Mouse (Mus musculus): ENCODE measurements at regions not wholly inside any gene's neighbourhood (a gene's known extent, or its start where the extent isn't known, plus 50 kb on each side); places are given as distances from the start of the nearest gene placed in this dataset.
A peak's percentile ranks its signal among the peaks of the same experiment; 100 is the strongest.
"Not testable (repeated sequence)": the region's sequence is repeated elsewhere in the genome, so short reads cannot be mapped to it uniquely, and the experiment has no call there.

GRCm38 (mm10) chr13:111860931-111861330, 52.1 kb upstream of the Map3k1 start:
- WGBS: 85% methylated on average over 3 of the region's 3 CpGs
- no peak for DNase-seq (ENCODE audit: low read depth, low spot score)

GRCm38 (mm10) chr13:111862316-111862715, 53.5 kb upstream of the Map3k1 start:
- 67% methylated on average over 8 of the region's 8 CpGs for WGBS
- no peak for DNase-seq (ENCODE audit: low read depth, low spot score)

DNA sequence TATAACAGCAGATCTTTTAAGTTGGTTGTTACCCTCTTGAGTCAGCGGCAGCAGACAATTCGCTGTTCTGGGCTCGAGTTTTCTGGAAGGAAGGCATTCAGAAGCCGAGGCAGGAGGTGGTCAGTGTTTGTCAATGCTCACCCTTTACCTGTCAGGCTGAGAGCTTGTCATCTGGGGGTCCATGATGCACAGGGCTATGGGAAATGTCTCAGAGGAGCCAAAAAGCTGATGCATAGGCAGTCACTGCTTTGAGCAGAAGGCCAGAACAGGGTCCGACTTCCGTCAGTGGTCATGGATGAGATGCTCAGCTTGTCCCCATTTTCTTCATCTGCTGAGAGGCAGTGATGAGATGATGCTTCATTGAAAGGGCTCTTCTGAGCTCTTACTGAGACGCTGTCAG, 57.2 kb upstream of the Map3k1 start:
- 97% methylated on average over 7 of the region's 7 CpGs for WGBS
- no peak for DNase-seq (ENCODE audit: low read depth, low spot score)

DNA sequence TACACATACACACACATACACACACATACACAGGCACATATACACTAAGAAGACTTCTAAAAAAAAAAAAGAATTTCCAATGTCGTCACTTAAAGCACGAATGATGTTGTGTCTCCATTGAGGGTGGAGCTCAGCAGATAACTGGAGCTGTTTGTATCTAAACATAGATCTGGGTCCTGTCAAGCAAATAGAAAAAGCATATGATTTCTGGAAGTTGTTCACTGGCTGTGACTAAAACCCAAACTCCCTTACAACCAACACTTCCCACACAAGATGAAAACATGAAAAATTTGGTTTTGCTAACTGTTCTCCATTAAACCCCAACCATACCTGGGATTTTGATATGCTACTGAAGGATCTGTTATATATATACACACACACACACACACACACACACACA, 58.5 kb upstream of the Map3k1 start:
- WGBS: 89% methylated on average over 2 of the region's 2 CpGs

GRCm38 (mm10) chr13:111867763-111868725, 59.3 kb upstream of the Map3k1 start:
- no peak for DNase-seq (ENCODE audit: low read depth, low spot score)
- 62% methylated on average over 31 of the region's 31 CpGs for WGBS

More for the DNA sequence above, 58.5 kb upstream of the Map3k1 start:
- no peak for DNase-seq (ENCODE audit: low read depth, low spot score)

DNA sequence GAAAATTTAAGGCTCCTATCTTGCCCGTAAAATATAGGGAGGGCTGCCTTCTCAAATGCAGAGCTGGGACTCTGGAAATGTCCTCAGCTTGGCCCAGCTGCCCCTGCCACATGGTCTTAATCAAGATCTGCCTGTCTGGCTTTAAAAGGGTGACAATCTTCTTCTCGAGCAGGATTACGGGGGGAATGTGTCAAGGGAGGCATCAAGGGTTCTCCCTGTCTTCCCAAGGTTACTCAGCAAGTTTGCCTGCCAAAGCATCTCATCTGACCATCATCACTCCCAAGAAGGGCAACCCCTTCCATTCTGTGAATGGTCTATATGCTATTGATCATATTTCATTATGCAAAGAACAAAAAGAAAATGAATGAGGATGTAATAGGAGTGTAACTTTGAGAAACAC, 60.2 kb upstream of the Map3k1 start:
- no peak for DNase-seq (ENCODE audit: low read depth, low spot score)
- 80% methylated on average over 3 of the region's 3 CpGs for WGBS

DNA sequence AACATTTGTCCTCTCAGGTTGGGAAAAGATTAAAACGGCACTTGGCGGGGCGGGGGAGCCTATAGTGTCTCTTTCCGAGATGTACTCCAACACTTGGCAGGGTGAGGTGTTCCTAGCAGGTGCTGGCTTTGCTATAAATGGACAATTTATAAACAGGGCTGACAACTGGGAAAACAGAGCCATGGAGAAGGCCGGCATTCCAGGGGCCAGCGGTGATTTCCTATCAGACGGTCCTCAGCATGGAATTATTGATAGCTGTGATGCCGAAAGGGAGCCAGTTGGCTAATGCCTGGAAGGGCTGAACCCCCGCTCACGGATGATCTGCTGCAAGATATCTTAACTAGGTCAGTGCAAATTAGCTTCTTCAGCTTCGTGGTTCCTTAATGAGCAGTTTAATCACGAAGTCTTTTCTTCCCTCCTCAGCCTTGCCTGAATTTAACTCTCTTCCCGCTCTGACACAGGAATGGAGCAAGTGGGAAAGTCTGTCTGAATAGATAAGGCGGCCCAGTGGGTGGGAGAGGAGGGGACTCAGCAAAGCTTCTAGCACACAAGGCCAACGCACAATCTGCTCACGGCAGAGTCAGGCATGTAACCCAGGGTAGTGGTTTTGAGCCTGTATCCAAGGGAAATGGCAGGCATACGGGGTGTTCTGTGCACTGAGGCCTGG, 61.1 kb upstream of the Map3k1 start:
- 59% methylated on average over 17 of the region's 17 CpGs for WGBS

DNA sequence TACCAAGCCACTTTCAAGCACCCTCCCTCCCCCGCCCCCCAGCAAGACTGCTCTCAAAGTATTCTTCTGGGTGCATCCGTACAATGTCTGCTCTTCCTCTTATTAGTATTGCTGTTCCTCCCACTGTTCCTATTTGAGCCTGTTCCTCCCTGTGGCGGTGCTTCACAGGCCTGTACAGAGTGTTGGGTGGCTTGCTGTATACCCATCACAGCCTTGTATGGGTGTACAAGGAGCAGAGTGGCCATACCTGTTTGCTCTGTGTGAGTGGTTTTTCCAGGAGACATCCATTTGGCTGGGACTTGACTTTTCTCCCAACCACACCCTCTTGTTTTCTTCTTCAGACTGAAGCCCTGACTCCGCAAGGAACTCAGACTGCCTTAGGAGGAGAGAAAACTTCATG, 61.7 kb upstream of the Map3k1 start:
- DNase-seq (ENCODE audit: low read depth, low spot score): no peak
- WGBS: 88% methylated on average over 4 of the region's 4 CpGs

More for the DNA sequence above, 61.1 kb upstream of the Map3k1 start:
- no peak for DNase-seq (ENCODE audit: low read depth, low spot score)

- 86% methylated on average over 25 of the region's 25 CpGs for WGBS
Measured at GRCm38 (mm10) chr13:111871672-111872410, 63.0 kb upstream of the Map3k1 start.

DNA sequence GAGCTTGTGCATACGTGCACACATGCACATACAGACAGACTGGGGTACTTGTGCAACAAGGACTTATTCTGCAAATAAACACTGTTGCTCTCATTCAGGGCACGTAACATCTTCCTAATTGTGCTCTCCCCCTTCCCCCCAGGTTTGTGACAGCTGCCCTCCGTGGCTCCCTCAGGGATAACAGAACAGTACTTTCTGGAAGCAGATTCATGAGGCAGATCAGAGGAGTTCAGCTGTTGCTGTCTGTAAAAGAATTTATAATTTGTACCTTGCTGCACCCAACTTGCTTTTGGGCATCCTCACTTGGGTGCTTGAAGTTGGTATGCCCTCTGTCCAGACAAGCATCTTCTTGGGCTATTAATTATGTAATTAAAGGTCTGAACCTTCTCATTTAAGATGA, 65.5 kb upstream of the Map3k1 start:
- no peak for DNase-seq (ENCODE audit: low read depth, low spot score)
- WGBS: 85% methylated on average over 3 of the region's 3 CpGs

More at GRCm38 (mm10) chr13:111871672-111872410, 63.0 kb upstream of the Map3k1 start:
- DNase-seq (ENCODE audit: low read depth, low spot score): no peak

- WGBS: 81% methylated on average over 3 of the region's 3 CpGs
- no peak for DNase-seq (ENCODE audit: low read depth, low spot score)
Measured at GRCm38 (mm10) chr13:111876404-111876803, 67.6 kb upstream of the Map3k1 start.

DNA sequence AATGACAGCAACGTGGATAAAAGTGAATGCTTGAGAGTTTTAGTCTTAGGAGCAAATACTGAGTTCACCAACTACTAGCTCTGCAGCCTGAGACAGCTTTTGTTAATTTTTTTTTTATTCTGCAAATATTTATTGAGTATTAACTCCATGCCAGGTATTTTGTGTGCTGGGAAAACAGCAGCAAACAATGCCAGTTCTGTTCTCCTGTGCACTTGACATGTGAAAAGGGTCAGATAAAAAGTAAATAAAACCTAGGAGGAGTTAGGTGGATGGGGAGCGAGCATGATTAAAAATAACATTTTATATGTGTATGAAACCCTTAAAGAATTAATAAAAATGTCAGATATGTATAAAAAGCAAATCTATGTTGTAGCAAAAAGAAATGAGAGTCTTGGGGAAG, 68.1 kb upstream of the Map3k1 start:
- 47% methylated on average over 2 of the region's 2 CpGs for WGBS
- DNase-seq (ENCODE audit: low read depth, low spot score): no peak

- 86% methylated on average over 17 of the region's 17 CpGs for WGBS
- DNase-seq (ENCODE audit: low read depth, low spot score): not testable (repeated sequence)
Measured at GRCm38 (mm10) chr13:111883768-111884566, 75.2 kb upstream of the Map3k1 start.

DNA sequence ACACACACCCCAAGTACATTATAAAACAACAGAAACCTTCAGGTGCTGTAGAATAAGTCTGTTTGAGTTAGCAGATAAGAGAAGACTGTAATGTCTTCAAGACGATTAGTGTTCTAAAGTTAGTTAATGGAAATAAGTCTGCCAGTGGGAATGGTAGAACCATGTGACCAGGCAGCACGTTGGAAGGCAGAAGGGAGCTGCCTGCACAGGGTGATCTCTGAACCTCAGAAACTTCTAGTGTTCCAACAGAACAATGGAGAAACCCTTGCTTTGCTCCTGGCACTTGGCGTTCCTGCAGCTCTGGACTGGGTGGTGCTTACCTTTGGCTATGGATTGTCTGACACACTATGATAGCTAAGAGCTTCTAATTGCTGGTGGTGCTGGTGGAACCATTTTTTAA, 82.0 kb upstream of the Map3k1 start:
- no peak for DNase-seq (ENCODE audit: low read depth, low spot score)
- WGBS: 54% methylated on average over 3 of the region's 3 CpGs

DNA sequence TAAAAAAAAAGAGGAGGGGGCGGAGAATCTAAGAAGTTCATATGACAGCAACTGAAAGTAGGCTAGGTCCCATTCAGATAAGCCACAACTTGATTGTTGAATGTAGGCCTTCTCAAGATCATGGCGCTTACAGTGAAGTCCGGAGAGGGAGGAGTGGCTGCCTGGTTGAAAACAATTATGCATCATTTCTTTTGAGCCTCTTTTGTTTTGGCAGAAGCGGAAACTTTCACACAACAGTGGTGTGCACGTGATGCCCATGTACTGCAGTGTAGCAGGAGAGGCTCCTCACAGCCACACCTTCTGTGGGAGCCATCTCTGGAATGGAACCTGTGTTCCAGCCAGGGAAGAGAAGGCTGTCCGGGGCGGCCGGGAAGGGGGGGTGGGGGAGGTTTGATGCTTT, 83.3 kb upstream of the Map3k1 start:
- WGBS: 94% methylated on average over 8 of the region's 8 CpGs
- DNase-seq (ENCODE audit: low read depth, low spot score): no peak

DNA sequence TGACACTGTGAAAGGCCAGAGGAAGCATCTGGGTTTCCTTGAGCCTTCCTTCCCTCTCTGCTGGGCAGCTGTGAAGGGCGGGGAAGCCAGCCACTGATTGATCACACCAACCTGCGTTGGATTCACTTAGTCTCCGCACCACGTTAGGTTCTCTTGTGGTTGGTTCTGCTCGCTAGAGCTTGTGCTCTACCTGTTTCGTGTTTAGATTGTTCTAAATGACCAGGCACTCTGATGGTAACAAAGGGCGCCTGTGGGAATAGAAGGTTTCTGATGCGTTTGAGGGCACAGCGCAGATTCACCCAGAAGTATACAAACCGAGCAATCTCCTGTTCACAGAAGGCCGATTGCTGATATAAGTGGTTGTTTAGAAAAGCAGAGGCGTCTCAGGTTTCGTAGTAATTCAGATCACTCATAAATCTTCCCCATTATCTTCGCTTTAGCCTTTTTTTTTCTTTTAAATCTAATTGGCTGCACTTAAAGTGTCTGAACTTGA, 84.5 kb upstream of the Map3k1 start:
- WGBS: 57% methylated on average over 14 of the region's 14 CpGs
- DNase-seq (ENCODE audit: low read depth, low spot score): no peak

GRCm38 (mm10) chr13:111894804-111895478, 86.1 kb upstream of the Map3k1 start:
- DNase-seq (ENCODE audit: low read depth, low spot score): peak; percentile 43
- 39% methylated on average over 15 of the region's 15 CpGs for WGBS

DNA sequence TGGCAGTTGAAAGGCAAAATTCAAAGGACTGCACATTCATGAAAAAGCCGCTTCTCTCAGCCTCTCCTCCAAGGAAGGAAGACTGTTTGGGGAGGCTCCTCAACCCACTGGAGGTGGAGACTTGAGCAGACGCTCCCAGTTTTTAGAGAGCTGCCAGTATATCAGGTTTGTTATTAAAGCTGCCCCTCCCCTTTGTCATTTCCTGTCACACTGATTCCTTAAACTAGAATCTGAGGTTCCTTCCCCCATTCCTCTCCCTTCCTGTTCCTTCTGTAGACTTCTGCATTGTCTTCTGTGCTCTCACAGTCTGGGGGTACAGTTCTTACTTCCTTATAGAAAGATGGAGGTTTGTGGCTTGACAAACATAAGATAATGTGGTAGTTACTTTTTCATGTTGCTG, 87.5 kb upstream of the Map3k1 start:
- 7% methylated on average over 2 of the region's 2 CpGs for WGBS
- DNase-seq (ENCODE audit: low read depth, low spot score): no peak

DNA sequence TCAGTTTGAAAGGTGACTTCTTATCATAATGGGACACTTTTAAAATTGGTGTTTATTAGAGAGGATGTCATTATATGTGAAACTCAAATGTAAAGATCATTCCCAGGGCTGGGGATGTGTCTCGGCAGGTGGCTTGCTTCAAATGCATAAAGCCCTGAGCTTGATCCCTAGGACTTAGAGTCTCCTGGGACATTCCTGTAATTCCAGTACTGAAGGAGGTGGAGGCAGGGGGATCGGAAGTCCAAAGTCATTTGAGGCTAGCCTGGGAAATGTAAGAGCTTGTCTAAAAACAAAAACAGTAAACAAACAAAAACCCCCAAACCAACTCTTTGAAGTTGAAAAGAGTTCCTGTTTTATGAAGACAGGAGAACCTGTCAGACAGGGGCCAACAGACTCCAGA, 94.6 kb upstream of the Map3k1 start:
- WGBS: 89% methylated on average over 2 of the region's 2 CpGs

More for the DNA sequence above, 94.6 kb upstream of the Map3k1 start:
- DNase-seq (ENCODE audit: low read depth, low spot score): no peak

Data from large intestine, adult 2 months (tissue).